Mouse (Mus musculus) urinary bladder, adult 2 months (tissue): Measurements from ENCODE around the gene Sorl1. TPM values are rescaled to one million over a fixed set of nuclear protein-coding genes. Genes with fewer than 3 reads are reported as not detected.

ENCODE experiments used
- DNase-seq: peaks from one replicate; pipeline ENCODE4 v3.0.0; 2022; ENCODE audit warnings: low spot score
- polyA plus RNA-seq: library from polyadenylated mRNA; depleted of rRNA; stranded (reverse); fragments of >200 nt; gene quantifications from 2 replicates; pipeline ENCODE4 v1.2.3, GENCODE M21; 2012

Gene Sorl1
- polyA plus RNA-seq, 1 experiment, result 56.4 TPM

DNA sequence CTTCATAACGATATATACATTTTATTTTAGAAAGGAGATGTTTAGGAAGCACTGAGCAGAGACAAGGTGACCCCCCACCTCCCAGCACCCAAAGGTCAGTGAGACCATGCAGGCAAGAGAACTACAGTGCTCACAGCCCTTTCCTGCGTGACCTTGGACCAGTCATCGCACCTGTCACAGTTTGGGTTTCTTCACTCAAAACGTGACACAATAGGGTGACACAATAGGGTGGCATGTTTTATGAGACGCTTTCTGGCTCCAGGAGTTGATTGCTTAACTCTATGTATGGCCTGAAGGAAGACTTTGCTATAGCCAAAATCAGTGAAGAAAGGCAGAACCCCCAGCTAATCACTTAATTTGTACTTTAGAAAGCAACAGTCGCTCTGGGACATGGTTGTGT lies 1.7 kb downstream of the Sorl1 start:
- no peak for DNase-seq

DNA sequence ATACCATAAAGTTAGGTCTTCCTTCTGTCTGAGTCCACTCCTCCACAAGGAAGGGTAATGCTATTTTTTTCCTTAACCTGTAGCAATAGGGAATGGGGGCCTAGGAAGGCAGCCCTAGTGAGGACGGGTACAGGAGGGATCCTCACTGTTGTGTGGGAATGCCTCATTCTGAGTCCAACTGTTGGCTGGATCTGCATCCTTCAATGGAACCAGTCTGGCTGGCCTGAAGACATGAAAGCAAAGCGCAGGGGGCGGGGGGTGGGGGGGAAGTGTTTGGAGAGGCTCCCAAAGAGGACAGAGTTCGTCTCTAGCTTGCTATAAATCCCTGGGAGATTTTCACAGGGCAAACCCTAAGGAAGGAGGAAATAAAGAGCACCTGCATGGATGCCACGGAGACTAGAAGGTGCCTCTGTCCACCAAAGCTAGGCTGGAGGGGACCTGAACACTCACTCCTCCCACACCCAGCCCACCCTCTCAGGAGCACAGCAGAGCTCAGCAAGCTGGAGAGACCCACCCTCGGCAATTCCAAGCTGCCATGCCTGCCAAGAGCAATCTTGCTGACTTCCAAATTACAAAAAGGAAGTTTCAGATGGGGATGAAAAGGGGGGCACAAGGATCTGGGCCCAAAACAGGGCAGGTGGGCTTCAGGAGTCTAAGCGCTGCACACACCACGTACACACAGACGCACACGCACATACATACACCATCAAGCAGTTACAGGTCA lies 2.3 kb downstream of the Sorl1 start:
- no peak for DNase-seq

DNA sequence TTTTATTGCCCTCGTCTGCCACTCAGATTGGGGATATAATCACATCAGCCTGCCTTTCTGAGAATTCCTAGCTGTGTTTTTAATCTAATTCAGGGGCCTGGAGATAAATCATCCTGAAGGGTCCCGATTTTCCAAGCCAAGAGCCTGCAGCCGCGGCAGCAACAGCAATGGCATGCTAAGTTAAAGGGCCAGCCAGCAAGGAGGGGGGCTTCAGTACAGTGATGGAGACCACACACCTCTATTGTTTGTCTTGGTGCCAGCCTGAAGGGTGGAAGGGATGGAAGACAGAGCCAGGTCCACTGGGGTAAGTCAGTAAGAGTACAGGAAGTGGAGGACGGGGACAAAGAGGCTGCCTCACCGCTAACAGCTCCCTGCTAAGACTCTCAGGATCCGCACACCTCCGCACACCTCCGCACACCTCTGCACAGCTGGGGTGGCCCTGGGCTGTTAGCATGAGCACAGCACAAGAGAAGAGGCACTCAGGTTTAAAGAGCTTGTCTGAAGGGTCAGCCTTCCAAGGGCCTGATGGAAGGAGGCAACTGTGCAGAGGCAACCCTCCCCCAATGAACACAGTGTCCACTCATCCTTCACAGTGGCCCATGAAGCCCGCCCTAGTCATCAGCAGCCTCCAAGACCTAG lies 7.6 kb downstream of the Sorl1 start:
- DNase-seq, result no peak

DNA sequence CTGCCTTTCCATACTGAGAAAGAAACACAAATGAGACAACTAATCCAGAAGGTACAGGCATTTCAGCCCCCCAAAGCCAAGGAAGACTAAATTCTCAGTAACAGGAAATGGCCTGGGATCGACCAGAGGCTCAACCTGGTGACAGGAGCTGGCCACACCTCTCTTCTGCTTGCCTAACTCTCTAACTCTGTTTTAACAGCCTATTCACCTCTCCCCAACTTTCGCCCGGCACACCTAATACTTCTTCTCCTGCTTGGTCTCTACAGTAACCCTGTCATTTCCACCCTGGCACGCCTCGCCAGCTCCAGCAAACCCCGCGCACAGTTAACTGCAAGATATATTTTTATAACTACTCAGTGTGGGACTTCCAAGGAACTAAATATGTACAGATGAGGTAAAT lies 9.0 kb downstream of the Sorl1 start:
- no peak for DNase-seq

DNA sequence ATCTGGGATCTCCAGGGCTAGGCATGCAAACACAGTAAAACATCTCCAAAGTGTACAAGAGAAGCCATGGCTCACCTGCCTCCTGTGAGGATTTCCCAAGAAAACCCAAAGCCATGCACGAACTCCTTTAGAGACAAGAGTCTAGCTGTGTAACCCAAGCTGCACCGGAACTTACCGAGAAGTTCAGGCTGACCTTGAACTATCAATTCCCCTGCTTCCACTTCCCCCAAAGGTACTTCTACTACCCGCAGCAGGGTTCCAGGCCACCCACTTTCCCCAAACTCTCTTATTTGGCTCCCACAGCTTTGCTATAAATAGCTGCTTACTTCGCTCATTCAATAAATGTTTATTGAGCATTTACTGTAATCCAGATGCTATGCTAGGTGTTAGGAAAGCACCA lies 10.8 kb downstream of the Sorl1 start:
- no peak for DNase-seq

DNA sequence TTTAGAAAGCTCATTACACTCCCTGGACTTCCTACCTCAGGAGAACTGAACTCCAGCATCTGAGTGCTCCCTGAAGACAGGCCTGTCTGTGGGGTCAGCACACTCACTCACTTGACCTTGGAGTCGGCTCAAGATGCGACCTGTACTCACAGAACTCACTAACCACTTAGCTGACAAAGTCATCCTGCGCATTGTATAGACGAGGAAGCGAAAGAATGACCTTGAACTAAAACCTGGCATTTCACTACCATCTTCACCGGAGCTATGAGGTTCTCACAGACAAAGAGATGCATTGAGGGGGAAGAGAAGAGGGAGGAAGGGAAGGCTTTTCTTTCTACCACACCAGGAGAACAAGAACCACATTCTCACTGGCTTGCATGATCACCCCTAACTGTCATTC lies 11.4 kb downstream of the Sorl1 start:
- DNase-seq, result no peak

DNA sequence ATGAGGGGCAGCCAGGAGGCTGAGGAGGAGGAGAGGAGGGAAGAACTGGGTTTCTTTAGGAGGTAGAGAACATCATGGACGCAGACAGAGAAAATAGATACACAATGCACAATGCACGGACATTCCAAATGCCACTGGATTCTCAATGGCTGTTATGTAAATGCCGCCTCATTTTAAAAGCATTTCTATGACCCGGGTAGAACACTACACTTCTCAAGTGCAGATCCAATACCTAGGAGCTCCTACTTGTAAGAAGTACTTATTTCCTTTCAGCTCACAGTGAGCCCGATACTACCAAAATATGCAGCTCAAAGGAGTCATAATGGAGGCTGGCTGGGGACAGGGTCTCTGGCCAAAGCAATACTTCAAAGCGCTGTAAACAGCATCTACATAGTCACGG lies 12.8 kb downstream of the Sorl1 start:
- DNase-seq, result no peak

DNA sequence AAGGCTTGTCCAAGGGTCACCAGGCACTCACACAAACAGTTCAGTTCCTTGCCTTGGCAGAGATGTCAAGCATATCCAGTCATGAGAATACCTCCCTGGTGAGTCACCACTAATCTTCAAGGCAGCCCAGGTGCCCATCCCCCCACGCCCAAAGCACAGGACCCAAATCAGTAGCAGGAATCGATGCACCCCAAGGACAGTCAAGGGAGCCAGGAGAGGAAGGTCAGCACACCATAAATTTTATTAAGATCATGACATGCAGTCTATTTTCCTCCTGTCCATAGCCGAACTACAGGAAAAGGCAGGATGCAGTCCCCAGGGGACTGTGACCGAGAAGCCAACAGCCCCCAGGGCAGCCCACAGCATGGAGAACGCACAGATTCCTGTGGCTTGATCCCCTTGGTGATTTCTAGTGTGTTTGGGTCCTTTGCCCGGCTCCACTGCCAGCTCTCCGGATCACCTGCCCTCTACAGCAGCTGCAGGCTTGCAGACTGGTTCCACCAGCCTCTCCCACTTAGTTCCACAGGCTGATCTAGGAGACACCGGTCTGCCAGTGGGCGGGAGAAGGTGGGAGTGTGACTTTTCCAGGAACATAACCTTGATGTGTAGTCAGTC lies 14.2 kb downstream of the Sorl1 start:
- peak; percentile 67 for DNase-seq

DNA sequence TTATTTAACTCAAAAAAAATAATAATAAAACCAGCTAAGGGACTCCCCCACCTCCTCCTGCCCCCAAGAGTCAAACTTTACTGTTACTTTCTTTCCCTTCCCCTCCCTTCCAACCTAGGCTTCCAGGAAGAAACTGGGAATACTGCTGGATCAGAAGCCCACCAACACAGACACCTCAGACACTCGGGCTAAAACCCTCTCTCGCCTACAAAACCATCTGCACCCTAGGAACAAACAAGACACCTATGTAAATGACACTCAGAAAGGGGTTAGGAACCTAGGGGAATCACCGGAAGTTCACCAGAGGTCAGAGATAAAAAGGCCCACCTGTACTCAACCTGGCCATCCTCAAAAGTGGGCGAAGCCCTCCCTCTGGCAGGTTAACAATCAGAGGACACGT lies 15.0 kb downstream of the Sorl1 start:
- DNase-seq, result no peak

DNA sequence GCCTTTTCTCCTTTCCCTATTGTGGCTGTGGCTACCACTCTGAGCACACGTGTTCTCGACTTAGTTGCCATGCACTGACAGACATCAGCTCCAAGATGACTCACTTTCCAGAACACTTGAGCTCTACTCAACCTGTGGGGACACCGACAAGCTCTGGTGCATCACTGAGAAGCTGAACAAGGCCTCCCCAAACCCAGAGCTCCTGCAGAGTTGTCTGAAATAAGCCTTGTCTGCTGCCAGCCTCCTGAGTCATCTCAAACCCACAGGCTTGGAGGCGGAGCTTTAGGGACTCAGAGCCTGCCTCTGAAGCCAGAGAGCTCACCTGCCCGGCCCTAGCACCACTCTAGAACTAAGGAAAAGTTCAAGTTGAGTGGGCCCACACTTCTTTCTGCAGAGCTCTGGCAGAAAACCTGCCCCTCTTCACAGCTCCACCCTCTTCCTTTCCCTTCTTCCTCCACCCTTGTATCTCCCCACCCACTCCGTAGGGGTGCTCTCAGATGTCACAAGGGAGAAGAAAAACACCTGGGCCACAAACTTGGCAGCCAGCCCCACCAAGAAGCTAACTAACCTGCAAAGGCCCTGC lies 15.6 kb downstream of the Sorl1 start:
- DNase-seq, result no peak

DNA sequence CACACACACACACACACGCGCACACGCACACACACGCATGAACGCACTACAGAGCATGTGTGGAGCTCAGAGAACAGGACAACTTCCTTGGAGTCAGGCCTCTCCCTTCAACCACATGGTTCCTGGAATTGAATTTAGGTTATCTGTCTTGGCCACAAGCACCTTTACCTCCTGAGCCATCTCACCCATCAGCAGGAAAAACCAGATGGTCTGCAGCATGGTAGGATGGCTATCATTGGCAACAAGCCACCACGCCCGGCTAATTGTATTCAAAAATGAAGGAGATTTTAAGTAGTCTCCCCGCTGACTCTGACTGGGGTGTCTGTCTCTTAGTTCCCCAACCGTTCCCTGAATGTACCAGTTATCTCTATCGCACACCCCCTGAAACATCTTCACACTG lies 17.0 kb downstream of the Sorl1 start:
- no peak for DNase-seq

DNA sequence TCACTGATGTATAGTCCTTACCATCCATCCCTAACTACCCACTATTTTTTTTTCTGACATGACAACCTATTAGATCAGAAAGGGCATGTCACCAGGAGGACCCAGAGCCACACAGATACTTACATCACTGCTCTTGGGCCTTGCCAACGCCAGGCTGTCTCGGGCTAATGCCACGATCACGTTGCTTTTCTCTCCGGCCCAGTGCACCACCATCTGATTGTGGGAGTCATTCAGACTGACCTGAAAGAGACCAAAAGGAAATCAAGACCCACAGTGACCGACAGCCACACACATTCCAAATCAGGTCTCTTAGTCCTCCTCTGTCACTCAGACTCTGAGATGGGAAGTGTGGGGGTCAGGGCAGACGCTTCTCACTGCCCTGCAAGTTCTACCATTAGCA lies 17.8 kb downstream of the Sorl1 start:
- no peak for DNase-seq

DNA sequence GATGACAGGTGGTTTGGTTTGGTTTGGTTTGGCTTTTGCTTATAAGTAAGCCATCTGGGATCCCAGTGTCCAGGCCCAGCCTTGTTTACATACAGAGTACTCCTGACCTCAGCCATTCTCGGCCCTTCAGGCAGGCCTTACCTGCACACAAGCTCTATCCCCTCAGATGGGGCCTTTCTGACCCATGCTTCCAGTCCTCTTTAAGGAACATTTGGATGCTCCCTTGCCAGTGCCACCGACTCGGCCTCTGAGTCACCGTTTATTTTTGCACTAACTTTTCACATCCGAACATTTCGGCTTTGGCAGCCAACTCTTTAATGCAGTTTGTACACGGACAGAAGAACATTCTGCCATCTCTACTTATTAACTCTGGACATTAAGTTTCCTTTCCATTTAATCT lies 20.6 kb downstream of the Sorl1 start:
- DNase-seq, result no peak

DNA sequence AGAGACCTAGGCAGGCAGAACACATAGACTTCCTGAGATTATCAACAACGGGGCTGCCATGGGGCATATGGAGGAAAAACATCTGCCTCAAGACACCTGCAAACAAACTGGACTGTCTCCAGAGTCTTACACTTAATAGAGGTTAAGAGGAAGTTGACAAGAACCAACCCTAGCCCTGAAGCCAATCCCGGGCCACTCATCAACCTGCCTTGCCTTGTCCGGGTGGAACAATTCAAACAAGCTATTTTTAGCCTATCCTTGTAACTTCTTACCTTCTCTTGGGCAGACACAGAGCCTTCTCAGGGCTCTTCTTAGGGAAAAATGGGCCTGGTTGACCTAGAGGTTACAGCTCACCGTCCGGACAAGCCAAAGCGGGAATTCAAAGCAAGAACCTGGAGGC lies 22.1 kb downstream of the Sorl1 start:
- DNase-seq, result no peak

DNA sequence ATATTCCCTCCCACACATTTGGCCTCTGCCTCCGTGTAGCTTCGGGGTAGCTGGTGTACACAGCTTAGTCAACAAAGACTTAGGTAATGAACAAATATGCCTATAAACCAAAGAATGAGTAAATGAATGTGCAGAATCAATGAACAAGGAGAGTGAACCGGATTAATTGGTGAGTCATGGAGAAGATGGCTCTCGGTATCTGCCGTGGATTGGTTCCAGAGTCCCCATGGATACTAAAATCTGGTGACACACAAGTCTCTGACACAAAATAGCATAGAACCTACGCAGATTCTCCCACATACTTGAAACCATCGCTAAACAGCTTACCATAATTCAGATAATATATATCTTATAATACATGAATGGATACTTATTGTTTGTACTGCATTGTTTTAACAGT lies 22.8 kb downstream of the Sorl1 start:
- no peak for DNase-seq

DNA sequence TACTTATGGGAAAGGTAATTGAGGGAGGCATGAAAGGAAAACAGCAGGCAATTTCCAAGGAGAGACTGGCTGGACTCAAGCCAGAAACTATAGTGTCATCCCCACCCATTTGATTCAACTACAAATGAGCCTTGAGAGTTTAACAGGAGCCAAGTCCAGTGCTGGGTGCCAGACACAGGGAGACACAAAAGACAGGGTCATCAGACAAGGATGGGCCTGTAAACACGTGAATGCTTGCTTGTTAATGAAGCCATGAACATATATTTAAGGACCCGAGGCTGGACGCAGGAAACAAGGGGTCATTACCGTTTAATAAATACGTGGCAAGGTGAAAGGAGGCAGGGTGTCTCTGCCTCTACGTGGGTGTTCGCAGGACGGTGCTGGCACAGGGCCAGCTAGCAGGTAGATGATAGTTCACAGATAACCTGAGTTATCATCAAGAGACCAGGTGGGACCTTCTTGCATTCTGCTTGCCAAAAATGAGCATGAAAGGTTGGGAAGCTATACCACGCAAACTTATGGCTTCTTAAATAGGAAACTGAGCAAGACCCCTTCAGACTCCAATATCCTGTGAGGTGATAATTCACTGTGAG lies 23.4 kb downstream of the Sorl1 start:
- DNase-seq, result no peak

DNA sequence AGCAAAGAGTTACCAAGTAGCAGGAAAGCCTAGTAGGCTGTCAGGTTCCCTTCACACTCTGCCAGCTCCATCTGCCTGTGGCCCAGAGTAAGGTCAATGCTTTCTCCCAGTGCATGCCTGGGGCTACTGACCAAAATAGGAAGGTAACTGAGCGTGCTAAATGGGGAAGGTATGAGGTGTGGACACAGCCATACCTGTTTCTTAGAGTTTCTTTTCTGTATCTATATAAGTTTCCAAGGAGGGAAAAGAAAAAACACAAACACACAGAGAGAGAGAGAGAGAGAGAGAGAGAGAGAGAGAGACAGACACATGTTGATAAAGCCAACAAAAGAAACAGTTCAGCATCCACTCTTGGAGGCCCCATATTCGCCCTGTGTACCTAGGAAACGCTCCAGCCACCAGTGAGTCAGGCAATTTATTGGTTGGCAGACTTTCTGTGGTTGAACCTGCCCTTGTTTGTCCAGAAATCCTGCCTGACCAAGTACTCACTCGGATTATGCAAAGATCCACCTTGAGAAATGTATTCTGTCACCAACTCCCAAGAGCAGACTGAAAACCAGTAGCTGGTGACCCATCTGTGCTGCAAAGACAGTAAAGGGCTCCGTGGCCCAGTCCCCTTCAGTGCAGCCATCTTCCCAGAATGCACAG lies 25.5 kb downstream of the Sorl1 start:
- no peak for DNase-seq

DNA sequence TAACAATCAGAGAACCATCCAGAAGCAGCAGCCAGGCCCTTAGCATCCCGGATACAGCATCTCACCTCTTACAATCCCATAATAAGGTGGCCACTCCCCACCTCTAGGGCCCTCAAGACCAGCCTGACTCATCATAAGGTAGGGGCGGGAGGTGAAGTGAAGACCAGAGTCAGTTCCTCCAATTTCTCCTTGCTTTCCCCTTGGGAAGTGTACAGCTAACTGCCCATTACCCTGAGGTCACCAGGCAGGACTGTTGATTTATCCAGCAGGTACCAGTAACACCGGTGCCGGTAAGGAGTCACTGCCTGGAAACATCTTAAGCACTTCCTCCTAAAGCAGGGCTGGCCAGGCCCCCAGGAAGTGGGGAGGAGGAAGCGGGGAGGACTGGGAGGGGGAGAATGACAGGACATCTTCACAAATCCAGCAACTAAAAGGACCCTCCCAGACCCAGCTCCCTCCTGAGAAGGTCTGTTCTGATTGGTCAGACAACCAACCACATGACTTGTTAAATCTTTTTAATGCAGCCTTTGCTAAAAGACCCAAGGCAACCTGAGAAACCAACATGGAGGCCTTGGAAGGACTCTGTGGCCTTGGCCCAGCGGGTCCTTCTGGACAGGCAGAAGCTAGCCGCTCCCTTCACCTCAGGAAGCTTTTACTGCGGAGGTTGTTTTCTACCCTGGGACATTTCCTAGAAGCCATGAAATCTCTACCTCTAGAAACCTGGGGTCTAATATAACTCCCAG lies 26.2 kb downstream of the Sorl1 start:
- DNase-seq, result no peak

DNA sequence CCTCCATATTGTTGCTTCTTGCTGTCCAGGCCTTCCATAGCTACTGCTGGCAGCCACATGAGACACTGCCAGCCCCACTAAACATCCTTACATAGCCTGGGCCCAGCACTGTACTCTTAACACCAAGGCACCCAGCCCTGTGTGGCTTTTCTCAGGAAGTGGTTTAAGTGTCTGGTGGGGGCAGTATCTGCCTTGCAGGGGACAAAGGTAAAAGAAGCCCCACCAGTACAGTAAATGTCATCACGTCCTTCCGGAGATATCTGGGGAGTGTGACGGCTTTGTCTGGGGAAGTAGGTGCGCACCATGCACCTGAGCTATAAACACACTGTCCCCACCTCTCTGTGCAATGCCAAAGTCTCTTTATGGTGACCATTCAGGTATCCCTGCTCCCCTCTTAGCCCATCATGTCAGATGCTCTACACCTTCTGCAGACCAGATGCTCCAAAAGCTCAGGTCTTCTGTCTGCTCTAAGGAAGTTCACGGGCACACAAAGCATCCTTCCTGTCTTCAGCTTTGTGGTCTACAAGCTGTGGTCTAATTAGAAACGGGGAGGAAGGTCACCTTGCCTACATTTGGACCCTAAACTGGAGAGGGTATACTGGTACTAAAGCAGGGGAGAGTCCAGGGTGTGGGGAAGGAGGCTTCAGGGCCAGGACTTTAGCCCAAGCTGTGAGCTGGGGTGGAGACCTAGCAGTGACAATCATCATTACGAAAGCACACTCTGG lies 26.9 kb downstream of the Sorl1 start:
- DNase-seq, result no peak

DNA sequence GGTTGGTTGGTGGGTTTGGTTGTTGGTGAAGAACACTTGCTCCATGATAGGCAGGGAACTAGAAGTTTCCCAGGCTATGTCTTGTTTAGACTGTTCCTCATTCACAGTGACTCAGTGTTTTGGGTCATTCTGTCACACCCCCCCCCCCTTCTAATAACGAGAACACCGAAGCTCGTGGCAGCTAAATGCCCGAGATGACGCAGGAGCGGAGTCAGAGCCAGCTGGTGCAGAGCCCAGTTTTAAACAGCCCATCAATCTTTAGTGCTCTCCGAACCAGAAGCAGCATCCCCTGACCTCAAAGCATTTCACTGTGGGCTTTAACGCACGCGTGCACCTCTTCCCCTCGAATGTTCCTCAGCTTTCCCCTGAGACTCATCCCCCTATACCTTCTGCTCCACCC lies 29.3 kb downstream of the Sorl1 start:
- no peak for DNase-seq

DNA sequence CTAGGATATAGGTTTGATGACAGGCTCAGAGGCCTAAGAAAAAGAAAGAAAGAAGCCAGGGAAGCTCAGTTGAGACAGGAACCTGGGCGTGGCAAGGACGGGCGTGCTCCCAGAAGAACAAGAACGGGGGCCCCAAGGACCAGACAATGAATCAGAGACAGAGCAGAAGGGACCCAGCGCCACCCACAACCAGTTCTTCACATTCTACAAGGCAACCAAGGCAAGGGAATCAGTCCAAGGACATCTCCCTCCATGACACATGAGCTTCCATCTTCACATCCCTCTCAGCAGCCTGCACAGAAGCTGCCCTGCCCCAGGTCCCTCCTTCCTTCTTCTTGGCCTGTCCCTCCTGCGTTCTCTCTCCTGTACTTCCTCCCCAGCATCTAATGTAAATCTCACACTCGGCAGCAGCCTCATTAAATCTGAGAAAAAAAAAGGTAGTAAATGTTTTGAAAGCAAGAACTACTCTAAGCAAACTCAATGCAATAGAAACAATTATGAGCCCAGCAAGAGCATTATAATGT lies 30.0 kb downstream of the Sorl1 start:
- no peak for DNase-seq
